In genomic region chr10:59494917-59495316, GRCm38 (mm10) we compare ENCODE assay signal across 18 mouse cellular contexts. TPM values are rescaled to one million over a fixed set of nuclear protein-coding genes. Genes with fewer than 3 reads are reported as not detected.
"Had no signal": no experiment of that assay in that cellular context is flagged by ENCODE, and none has a peak within 500 bp of the region (broad histone marks: within the 10 kb centered on the region; RNA-seq: fewer than 3 reads in every experiment).

No protein-coding gene starts in this region.

- H3K4me2 ChIP-seq: lung, embryonic 15.5 days; midbrain, embryonic 11.5 days; midbrain, embryonic 13.5 days; midbrain, embryonic 15.5 days; neural tube, embryonic 12.5 days; stomach, embryonic 15.5 days had no signal

- DNase-seq: lung, adult 18-20 months; lung, postnatal 14 days; lung, postnatal 36 days; right cerebral cortex, postnatal 14 days; thymus, adult 2 months; thymus, postnatal 25 days; thymus, postnatal 4 days had no signal

- H3K9me3 ChIP-seq: lung, embryonic 15.5 days; midbrain, embryonic 15.5 days; stomach, embryonic 15.5 days had no signal

- H3K9ac ChIP-seq: liver, embryonic 14.5 days; lung, embryonic 15.5 days; midbrain, embryonic 13.5 days; midbrain, embryonic 15.5 days; neural tube, embryonic 12.5 days; stomach, embryonic 15.5 days had no signal

- H3K36me3 ChIP-seq: lung, embryonic 15.5 days; midbrain, embryonic 13.5 days; midbrain, embryonic 15.5 days; neural tube, embryonic 12.5 days had no signal

- H3K4me3 ChIP-seq: lung, embryonic 15.5 days; midbrain, embryonic 13.5 days; midbrain, embryonic 15.5 days; neural tube, embryonic 12.5 days; stomach, embryonic 15.5 days had no signal

- ATAC-seq: lung, postnatal 0 days; midbrain, embryonic 13.5 days; midbrain, embryonic 15.5 days had no signal

- H3K27me3 ChIP-seq: lung, embryonic 15.5 days; megakaryocyte, embryonic 14.5 days; midbrain, embryonic 13.5 days; midbrain, embryonic 15.5 days; neural tube, embryonic 12.5 days; stomach, embryonic 15.5 days had no signal

- H3K4me1 ChIP-seq: midbrain, embryonic 13.5 days; midbrain, embryonic 15.5 days; neural tube, embryonic 12.5 days; stomach, embryonic 15.5 days had no signal

- H3K27ac ChIP-seq: liver, embryonic 14.5 days; lung, embryonic 15.5 days; midbrain, embryonic 13.5 days; midbrain, embryonic 15.5 days; neural tube, embryonic 12.5 days; stomach, embryonic 15.5 days; stomach, postnatal 0 days had no signal

RNA-seq across cellular contexts. Expression of gene Oit3, which starts 53.3 kb away (rescaled TPM):
- polyA plus RNA-seq: neural tube, embryonic 14.5 days had no signal
